In genomic region chr10:67979401-67980157, GRCm38 (mm10) we compare ENCODE assay signal across 8 mouse cellular contexts. TPM values are rescaled to one million over a fixed set of nuclear protein-coding genes. Genes with fewer than 3 reads are reported as not detected.
A peak's percentile ranks its signal among the peaks of the same experiment; 100 is the strongest.
DNase-seq lines count a peak whose midpoint lies in the region; ATAC-seq and TF ChIP-seq lines count a peak whose summit lies in the region.

TSS of gene Rtkn2 (plus strand) at chr10:67979570.

- intact Hi-C loops in heart, postnatal 10 days (cut with DNase I), result loop anchor here (5.0 kb wide), 2 partner anchors 303 to 662 kb away; no protein-coding TSS in a partner anchor

- peak within 1 kb of the TSS; percentile 62 for H3K27ac ChIP-seq in forebrain, embryonic 13.5 days
- H3K27ac ChIP-seq in liver, postnatal 0 days (ENCODE audit: low read depth), result 0 out of 2 replicates have a peak within 1 kb of the TSS, but pooled peaks have one; percentile 30
- peak within 1 kb of the TSS; percentile 29; the same call in 1 of the 2 replicates for H3K27ac ChIP-seq in neural tube, embryonic 13.5 days (replicated peaks)

- peak within 1 kb of the TSS; percentile 72 for H3K4me3 ChIP-seq in forebrain, embryonic 13.5 days
- peak within 1 kb of the TSS; percentile 61 for H3K4me3 ChIP-seq in liver, postnatal 0 days (ENCODE audit: low read depth, low read length)
- H3K4me3 ChIP-seq in neural tube, embryonic 13.5 days, result peak within 1 kb of the TSS; percentile 60

- peak within 1 kb of the TSS; percentile 93 for H3K4me2 ChIP-seq in forebrain, embryonic 13.5 days
- peak within 1 kb of the TSS; percentile 98 for H3K4me2 ChIP-seq in liver, postnatal 0 days (ENCODE audit: low read depth, low read length)
- peak within 1 kb of the TSS; percentile 100 for H3K4me2 ChIP-seq in neural tube, embryonic 13.5 days

- TF ChIP-seq EP300 in liver, postnatal 0 days (IDR thresholded peaks at IDR 0.05; ENCODE audit: low read depth), result no peak

- TF ChIP-seq CTCF in liver, postnatal 0 days (IDR thresholded peaks at IDR 0.05; ENCODE audit: low read depth), result no peak; the same call in 1 of the 2 replicates

- H3K36me3 ChIP-seq in forebrain, embryonic 13.5 days (ENCODE audit: poor library complexity, severe bottlenecking), result 0 out of 2 replicates have a peak, but pooled peaks cover 4% of the 10 kb centered on the region
- no peaks in the 10 kb centered on the region for H3K36me3 ChIP-seq in liver, postnatal 0 days (replicated peaks; ENCODE audit: insufficient read depth, low read length)
- no peaks in the 10 kb centered on the region for H3K36me3 ChIP-seq in neural tube, embryonic 13.5 days

- under 1% methylated on average over 57 of the region's 57 CpGs for WGBS in forebrain, embryonic 13.5 days
- WGBS in liver, postnatal 0 days (ENCODE audit: insufficient replicate concordance), result under 1% methylated on average over 57 of the region's 57 CpGs
- WGBS in neural tube, embryonic 13.5 days, result under 1% methylated on average over 57 of the region's 57 CpGs

- DNase-seq in ES-CJ7 (ENCODE audit: low read depth, low spot score), result peak; percentile 98
- DNase-seq in heart, postnatal 10 days, result peak; percentile 90 to 91
- DNase-seq in kidney, postnatal 4 days, result peak; percentile 97
- DNase-seq in liver, postnatal 0 days, result peak; percentile 94
- peak; percentile 80 for DNase-seq in telencephalon, adult 2 months (ENCODE audit: low read depth, low spot score)

- H3K27me3 ChIP-seq in forebrain, embryonic 13.5 days, result no peaks in the 10 kb centered on the region
- H3K27me3 ChIP-seq in liver, postnatal 0 days (ENCODE audit: insufficient read depth, low read length), result no peaks in the 10 kb centered on the region
- no peaks in the 10 kb centered on the region for H3K27me3 ChIP-seq in neural tube, embryonic 13.5 days

- no peaks in the 10 kb centered on the region for H3K9me3 ChIP-seq in forebrain, embryonic 13.5 days (replicated peaks)
- no peaks in the 10 kb centered on the region for H3K9me3 ChIP-seq in liver, postnatal 0 days (ENCODE audit: low read length)
- H3K9me3 ChIP-seq in neural tube, embryonic 13.5 days, result no peaks in the 10 kb centered on the region

- peaks cover 13% of the 10 kb centered on the region for H3K4me1 ChIP-seq in forebrain, embryonic 13.5 days
- peaks cover 11% of the 10 kb centered on the region for H3K4me1 ChIP-seq in liver, postnatal 0 days (ENCODE audit: insufficient read depth)
- H3K4me1 ChIP-seq in neural tube, embryonic 13.5 days (replicated peaks), result peaks cover 10% of the 10 kb centered on the region

- H3K9ac ChIP-seq in forebrain, embryonic 13.5 days, result peak within 1 kb of the TSS; percentile 79
- H3K9ac ChIP-seq in liver, postnatal 0 days (replicated peaks), result peak within 1 kb of the TSS; percentile 74
- H3K9ac ChIP-seq in neural tube, embryonic 13.5 days, result peak within 1 kb of the TSS; percentile 68

- ATAC-seq in cerebellum, adult (ENCODE audit: insufficient number of reproducible peaks, low FRiP score, low TSS enrichment), result peak; percentile 91
- peak; percentile 99 for ATAC-seq in forebrain, embryonic 13.5 days
- peak; percentile 98 for ATAC-seq in liver, postnatal 0 days
- ATAC-seq in neural tube, embryonic 13.5 days (ENCODE audit: low read depth), result peak; percentile 98

RNA-seq across cellular contexts. Expression of gene Rtkn2, which starts in this region (rescaled TPM):
- polyA plus RNA-seq in forebrain, embryonic 13.5 days (2015; fragmentation: Nextera tagmentation; extraction: Ambion mirVana), result 23.7 and 24.0 TPM in 2 replicates
- 1 to 10 TPM; 1.7 to 1.8 TPM for total RNA-seq in heart, postnatal 10 days (2021)
- 1.4 TPM in 2 replicates for polyA plus RNA-seq in liver, postnatal 0 days (2015; fragmentation: Nextera tagmentation; extraction: Ambion mirVana)
- 3.3 and 4.2 TPM in 2 replicates for polyA plus RNA-seq in neural tube, embryonic 13.5 days (2015; fragmentation: Nextera tagmentation; extraction: Ambion mirVana)

Comparison
In these comparisons a context has a peak if more than half of its experiments do, and no peak if none do; other contexts are left out.
1. Peak in every context shown above with its lines: DNase-seq, ATAC-seq, H3K4me3 ChIP-seq and H3K27ac ChIP-seq.